Mouse (Mus musculus) stomach, adult 2 months (tissue): Measurements from ENCODE around the gene Rpl31. TPM values are rescaled to one million over a fixed set of nuclear protein-coding genes. Genes with fewer than 3 reads are reported as not detected.

Source experiments
- polyA plus RNA-seq: library from polyadenylated mRNA; depleted of rRNA; stranded (reverse); fragments of >200 nt; gene quantifications from 2 replicates; pipeline ENCODE4 v1.2.3, GENCODE M21; 2012; rRNA removed

Rpl31 gene
- 14.4 and 27.1 TPM in 2 replicates for polyA plus RNA-seq

DNA sequence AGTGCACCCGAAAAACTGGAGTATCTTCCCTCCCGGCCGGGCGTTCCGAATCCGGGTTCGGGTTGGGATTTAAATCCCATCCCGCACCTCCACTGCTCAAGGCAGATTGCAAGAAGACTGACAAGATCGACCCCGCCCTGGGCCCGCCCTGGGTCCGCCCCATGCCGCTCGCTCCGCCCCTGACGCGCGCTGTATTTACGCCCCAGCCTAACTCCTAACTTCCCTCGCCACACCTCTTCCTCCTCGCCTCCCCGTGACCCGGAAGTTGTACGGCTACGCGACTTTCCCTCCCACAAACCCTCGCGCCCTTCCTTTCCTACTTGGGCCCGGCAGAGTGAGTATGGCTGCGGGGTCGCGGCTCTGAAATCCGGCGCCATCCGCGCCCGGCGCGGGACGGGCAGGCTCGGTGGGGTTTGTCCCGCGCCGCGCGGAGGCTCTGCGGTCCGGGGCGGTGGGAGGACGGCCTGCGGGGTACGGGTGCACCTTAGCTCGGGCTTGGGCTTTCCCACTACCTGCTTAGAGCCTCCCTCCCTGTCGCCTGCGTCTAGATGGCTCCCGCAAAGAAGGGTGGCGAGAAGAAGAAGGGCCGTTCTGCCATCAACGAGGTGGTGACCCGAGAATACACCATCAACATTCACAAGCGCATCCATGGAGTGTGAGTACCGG lies at the start of gene Rpl31:
Gene Rpl31 (plus strand): TSS at position 242 of the 666 bp plus-strand sequence.

Other genes with a start within 250 kb of the Rpl31 start
- gene Npas2, start 174.1 kb upstream of the Rpl31 start, polyA plus RNA-seq = 8.7 and 11.1 TPM in 2 replicates
- gene Tbc1d8, start 110.9 kb downstream of the Rpl31 start, polyA plus RNA-seq = 6.3 and 8.3 TPM in 2 replicates
- gene Cnot11, start 167.2 kb downstream of the Rpl31 start, polyA plus RNA-seq = 10.4 and 16.4 TPM in 2 replicates
- 25.7 and 38.6 TPM in 2 replicates for gene Rnf149, start 209.6 kb downstream of the Rpl31 start, polyA plus RNA-seq